Comparison of ENCODE assay signal across 13 mouse cellular contexts in the genomic region with DNA sequence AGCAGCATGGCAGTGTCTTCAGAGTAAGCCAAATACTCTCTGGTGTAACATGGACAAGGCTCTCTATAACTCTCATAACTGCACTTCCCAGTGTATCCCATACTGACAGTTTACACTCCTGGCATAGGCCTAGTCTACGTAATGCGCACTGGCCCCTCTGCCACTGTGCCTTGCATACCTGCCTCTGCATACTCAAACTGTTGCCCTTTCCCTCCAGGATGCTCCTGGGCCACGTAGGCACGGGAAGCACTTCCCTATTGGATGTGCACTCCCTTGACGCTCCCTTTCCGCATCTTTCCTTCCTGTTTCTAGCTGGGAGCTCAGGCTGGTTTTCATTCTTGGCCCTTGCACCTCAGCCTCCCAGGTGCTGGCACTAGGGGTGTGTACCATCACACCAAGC.
"Had no signal": no experiment of that assay in that cellular context is flagged by ENCODE, and none has a peak within 500 bp of the region (broad histone marks: within the 10 kb centered on the region; RNA-seq: fewer than 3 reads in every experiment).

No protein-coding gene starts in this region.

- H3K4me2 ChIP-seq: lung, embryonic 14.5 days; midbrain, embryonic 12.5 days; neural tube, embryonic 12.5 days had no signal

- H3K4me3 ChIP-seq: midbrain, embryonic 10.5 days; midbrain, embryonic 12.5 days; neural tube, embryonic 12.5 days had no signal

- H3K4me1 ChIP-seq: midbrain, embryonic 10.5 days; midbrain, embryonic 12.5 days; neural tube, embryonic 12.5 days had no signal

- ATAC-seq: midbrain, embryonic 16.5 days had no signal

- H3K27me3 ChIP-seq: midbrain, embryonic 12.5 days; neural tube, embryonic 12.5 days had no signal

- H3K9me3 ChIP-seq: midbrain, embryonic 10.5 days; midbrain, embryonic 12.5 days; neural tube, embryonic 12.5 days had no signal

- DNase-seq: lung, adult 18-20 months; lung, embryonic 14.5 days; lung, postnatal 10 days; lung, postnatal 4 days; midbrain, embryonic 14.5 days; right cerebral cortex, postnatal 14 days; thymus, adult 18-20 months; thymus, postnatal 14 days; thymus, postnatal 36 days had no signal
